Mouse (Mus musculus): ENCODE results near the gene Alk.

- TF ChIP-seq CTCF (IDR thresholded peaks at IDR 0.05; ENCODE audit: low read depth) (no peak), EP300 (IDR thresholded peaks at IDR 0.05; ENCODE audit: low read depth) (no peak)
Measured at GRCm38 (mm10) chr17:71874795-71875194, 729.6 kb downstream of the Alk start.

Data from liver, postnatal 0 days (tissue).